Mouse (Mus musculus) forebrain, embryonic 14.5 days (tissue): Measurements from ENCODE around the gene Slc25a44. TPM values are rescaled to one million over a fixed set of nuclear protein-coding genes. Genes with fewer than 3 reads are reported as not detected.
"Not testable (repeated sequence)": the region's sequence is repeated elsewhere in the genome, so short reads cannot be mapped to it uniquely, and the experiment has no call there.

Experiments
- ATAC-seq: fragments of 200-750 bp; cut with Nextera tagmentation; 2 replicates; pipeline ENCODE4 v1.8.0; 2017; ENCODE audit warnings: mild to moderate bottlenecking, moderate library complexity
- DNase-seq: peaks from one replicate; pipeline ENCODE4 v3.0.0-alpha.2; 2015; ENCODE audit warnings: low spot score
- H3K27ac ChIP-seq: fragments of 300-500 bp; sonication (generic); 2 replicates; pipeline ENCODE4 v1.5.1; 2014; ENCODE audit warnings: low read depth, mild to moderate bottlenecking, control low read depth, low read length, moderate library complexity
- H3K27me3 ChIP-seq: fragments of 300-500 bp; sonication (generic); replicated peaks from 2 replicates; pipeline ENCODE4 v1.6.1; 2014; ENCODE audit warnings: low read length, control low read depth, mixed read lengths; ENCODE audit not compliant: control insufficient read depth, insufficient read depth
- H3K36me3 ChIP-seq: fragments of 300-500 bp; sonication (generic); 2 replicates; pipeline ENCODE4 v1.6.1; 2014; ENCODE audit warnings: low read length, control low read depth; ENCODE audit not compliant: control insufficient read depth, insufficient read depth
- H3K4me1 ChIP-seq: fragments of 300-500 bp; sonication (generic); 2 replicates; pipeline ENCODE4 v1.6.1; 2014; ENCODE audit warnings: antibody characterized with exemption, low read length, control low read depth; ENCODE audit not compliant: control insufficient read depth, insufficient read depth
- H3K4me2 ChIP-seq: fragments of 300-500 bp; sonication (generic); 2 replicates; pipeline ENCODE4 v1.6.1; 2014; ENCODE audit warnings: mild to moderate bottlenecking, control low read depth, low read length
- H3K4me3 ChIP-seq: fragments of 300-500 bp; sonication (generic); 2 replicates; pipeline ENCODE4 v1.5.1; 2014; ENCODE audit warnings: low read depth, low read length, control low read depth
- H3K9ac ChIP-seq: fragments of 300-500 bp; sonication (generic); 2 replicates; pipeline ENCODE4 v1.6.1; 2014; ENCODE audit warnings: mild to moderate bottlenecking, low read length, control low read depth, moderate library complexity
- H3K9me3 ChIP-seq: fragments of 300-500 bp; sonication (generic); replicated peaks from 2 replicates; pipeline ENCODE4 v1.6.1; 2016; ENCODE audit warnings: low read length, control low read depth, mixed read lengths; ENCODE audit not compliant: control insufficient read depth
- WGBS: fragments of 180-500 bp; shearing (Covaris S2); extraction: QIAGEN DNeasy Blood & Tissue Kit; methylation state at CpG from one replicate; pipeline ENCODE4 v1.1.7; 2014; 5-methylcytosine and 5-hydroxymethylcytosine counted together
- polyA plus RNA-seq: library from polyadenylated mRNA; unstranded; fragments of >200 nt; fragmentation: Nextera tagmentation; extraction: Ambion mirVana; gene quantifications from 2 replicates; pipeline ENCODE4 v1.2.1, GENCODE M21; 2014

Gene Slc25a44
- polyA plus RNA-seq, 1 experiment from 2014 or later: 30.8 TPM

DNA sequence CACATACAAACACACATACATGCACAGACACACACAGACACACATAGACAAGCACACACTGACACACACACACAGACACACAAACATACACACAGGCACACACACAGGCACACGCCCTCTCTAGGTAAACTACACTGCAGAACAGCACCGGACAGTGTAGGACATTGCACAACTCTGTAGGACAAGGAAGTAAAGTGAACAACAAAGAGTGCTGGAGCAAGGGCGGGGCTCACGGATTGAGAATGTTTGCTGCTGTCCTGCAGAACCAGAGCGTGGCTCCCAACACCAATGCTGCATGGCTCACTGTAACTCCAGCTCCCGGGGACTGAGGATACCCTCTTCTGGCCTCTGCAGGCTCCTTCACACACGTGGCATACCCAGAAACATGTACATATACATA, 17.9 kb upstream of the Slc25a44 start:
- DNase-seq: no peak
- Histone ChIP-seq H3K4me3 (no peak overlapping the region), H3K4me1 (no peaks in the 10 kb centered on the region; the same call in 1 of the 2 replicates), H3K27me3 (no peaks in the 10 kb centered on the region), H3K9me3 (no peaks in the 10 kb centered on the region), H3K27ac (no peak overlapping the region), H3K36me3 (peaks cover 26% of the 10 kb centered on the region), H3K9ac (no peak overlapping the region), H3K4me2 (no peak overlapping the region)
- no peak for ATAC-seq
- WGBS: 84% methylated on average over 7 of the region's 7 CpGs

DNA sequence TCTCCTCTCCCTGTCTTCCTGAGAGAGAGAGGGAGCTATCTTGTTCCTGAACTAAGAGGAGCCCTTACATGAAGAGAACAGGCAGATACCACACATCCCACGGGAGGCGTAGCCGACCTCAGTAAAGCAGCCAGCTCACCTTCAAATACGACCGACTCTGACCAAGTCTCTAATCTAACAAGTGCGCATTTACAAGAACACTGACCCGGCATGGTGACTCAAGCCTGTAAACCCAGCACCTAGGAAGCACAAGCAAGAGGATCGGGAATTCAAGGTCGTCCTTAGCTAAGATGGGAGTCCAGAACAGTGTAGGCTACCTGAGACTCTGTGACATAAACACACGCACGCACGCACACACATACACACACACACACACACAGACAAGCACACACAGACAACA, 17.5 kb upstream of the Slc25a44 start:
- DNase-seq (no peak), ATAC-seq (no peak)
- no peaks in the 10 kb centered on the region for H3K9me3 ChIP-seq
- H3K9ac ChIP-seq: no peak overlapping the region
- H3K4me1 ChIP-seq: no peaks in the 10 kb centered on the region; the same call in 1 of the 2 replicates
- no peak overlapping the region for H3K27ac ChIP-seq
- no peaks in the 10 kb centered on the region for H3K27me3 ChIP-seq
- H3K36me3 ChIP-seq: peaks cover 23% of the 10 kb centered on the region
- 88% methylated on average over 12 of the region's 12 CpGs for WGBS
- no peak overlapping the region for H3K4me3 ChIP-seq
- H3K4me2 ChIP-seq: no peak overlapping the region

GRCm38 (mm10) chr3:88440500-88441381, 15.8 kb upstream of the Slc25a44 start:
- Histone ChIP-seq H3K4me2 (no peak overlapping the region), H3K9ac (peak overlapping the region; percentile 8; the same call in 1 of the 2 replicates), H3K4me1 (no peaks in the 10 kb centered on the region; the same call in 1 of the 2 replicates), H3K36me3 (peaks cover 26% of the 10 kb centered on the region), H3K4me3 (no peak overlapping the region), H3K27me3 (no peaks in the 10 kb centered on the region), H3K27ac (no peak overlapping the region), H3K9me3 (no peaks in the 10 kb centered on the region)
- 26% methylated on average over 27 of the region's 27 CpGs for WGBS
- ATAC-seq (peak; percentile 22; the same call in 1 of the 2 replicates), DNase-seq (peak; percentile 71)

GRCm38 (mm10) chr3:88439582-88439981, 14.6 kb upstream of the Slc25a44 start:
- ATAC-seq: no peak
- Histone ChIP-seq H3K27ac (no peak overlapping the region), H3K9ac (no peak overlapping the region), H3K36me3 (peaks cover 20% of the 10 kb centered on the region), H3K27me3 (no peaks in the 10 kb centered on the region), H3K9me3 (no peaks in the 10 kb centered on the region), H3K4me3 (no peak overlapping the region), H3K4me1 (no peaks in the 10 kb centered on the region; the same call in 1 of the 2 replicates), H3K4me2 (no peak overlapping the region)
- 43% methylated on average over 4 of the region's 4 CpGs for WGBS
- DNase-seq: no peak

- Histone ChIP-seq H3K27ac (no peak overlapping the region), H3K4me1 (no peaks in the 10 kb centered on the region; the same call in 1 of the 2 replicates), H3K27me3 (no peaks in the 10 kb centered on the region), H3K9me3 (no peaks in the 10 kb centered on the region), H3K4me3 (no peak overlapping the region), H3K4me2 (peak overlapping the region; percentile 48; the same call in 1 of the 2 replicates), H3K36me3 (peaks cover 20% of the 10 kb centered on the region), H3K9ac (no peak overlapping the region)
- ATAC-seq (no peak; the same call in 1 of the 2 replicates), DNase-seq (no peak)
- WGBS: 81% methylated on average over 10 of the region's 10 CpGs
Measured at GRCm38 (mm10) chr3:88437454-88437853, 12.5 kb upstream of the Slc25a44 start.

- no peak overlapping the region for H3K27ac ChIP-seq
- peak overlapping the region; percentile 48 for H3K4me2 ChIP-seq
- H3K27me3 ChIP-seq: no peaks in the 10 kb centered on the region
- WGBS: 10% methylated on average over 29 of the region's 29 CpGs
- DNase-seq (peak; percentile 64), ATAC-seq (peak; percentile 90)
- H3K36me3 ChIP-seq: peaks cover 20% of the 10 kb centered on the region
- peak overlapping the region; percentile 44; the same call in 1 of the 2 replicates for H3K9ac ChIP-seq
- H3K4me3 ChIP-seq: peak overlapping the region; percentile 22
- H3K4me1 ChIP-seq: no peaks in the 10 kb centered on the region; the same call in 1 of the 2 replicates
- no peaks in the 10 kb centered on the region for H3K9me3 ChIP-seq
Measured at GRCm38 (mm10) chr3:88436395-88437201, 11.7 kb upstream of the Slc25a44 start.

DNA sequence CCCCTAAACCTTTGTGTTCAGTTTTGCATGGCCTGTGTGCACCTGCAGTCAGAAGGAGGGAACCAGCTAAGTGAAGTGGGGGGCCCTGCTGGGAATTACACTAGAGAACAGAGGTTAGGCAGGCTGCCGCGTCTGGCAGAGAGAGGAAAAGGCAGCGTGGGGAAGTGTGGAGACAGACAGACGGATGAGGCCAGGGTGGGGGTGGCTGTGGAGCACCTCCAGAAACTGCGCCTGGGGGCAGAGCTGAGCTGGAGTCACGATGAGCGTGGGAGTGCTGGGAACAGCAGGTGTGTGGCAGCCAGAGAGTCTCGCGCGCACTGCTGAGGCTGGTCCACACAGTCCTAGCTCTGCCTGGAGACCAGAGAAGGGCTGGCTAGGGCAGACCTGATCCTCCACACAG, 10.6 kb upstream of the Slc25a44 start:
- H3K9me3 ChIP-seq: no peaks in the 10 kb centered on the region
- no peak overlapping the region for H3K4me2 ChIP-seq
- peaks cover 20% of the 10 kb centered on the region for H3K36me3 ChIP-seq
- H3K9ac ChIP-seq: no peak overlapping the region
- no peak for ATAC-seq
- DNase-seq: no peak
- no peaks in the 10 kb centered on the region; the same call in 1 of the 2 replicates for H3K4me1 ChIP-seq
- no peaks in the 10 kb centered on the region for H3K27me3 ChIP-seq
- no peak overlapping the region for H3K27ac ChIP-seq
- WGBS: 61% methylated on average over 10 of the region's 10 CpGs
- no peak overlapping the region for H3K4me3 ChIP-seq

- H3K9me3 ChIP-seq, H3K4me2 ChIP-seq, H3K27me3 ChIP-seq, H3K9ac ChIP-seq, H3K4me3 ChIP-seq, ATAC-seq, DNase-seq, H3K36me3 ChIP-seq, H3K4me1 ChIP-seq, H3K27ac ChIP-seq: not testable (repeated sequence)
- WGBS: 68% methylated on average over 8 of the region's 8 CpGs
Measured at GRCm38 (mm10) chr3:88428639-88429038, 3.7 kb upstream of the Slc25a44 start.
